Mouse (Mus musculus) ES-CJ7 (cell line): ENCODE measurements around the gene Cd8a.

Experiments used
- DNase-seq: peaks from one replicate; pipeline ENCODE4 v3.0.0; 2011; ENCODE audit warnings: low read depth, low spot score

Cd8a gene

DNA sequence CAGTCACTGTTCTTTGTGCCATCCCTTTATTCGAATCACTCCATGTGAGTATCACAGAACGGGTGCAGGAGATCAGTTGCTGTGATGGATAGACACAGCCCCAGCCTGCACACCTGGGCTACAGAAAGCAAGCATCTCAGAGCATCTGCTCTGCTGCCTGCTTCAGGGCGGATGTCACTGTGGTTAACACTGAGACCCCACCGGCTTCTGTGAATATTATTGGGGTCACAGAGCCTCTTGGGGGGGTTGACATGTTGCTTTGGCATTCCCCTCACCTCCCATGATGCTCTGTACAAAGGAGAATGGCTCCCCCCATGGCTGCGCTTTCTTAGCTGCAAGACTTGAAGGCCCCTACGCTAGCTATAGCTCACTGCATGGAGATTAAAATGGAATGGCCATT is 3.8 kb upstream of the Cd8a start:
- DNase-seq = no peak

DNA sequence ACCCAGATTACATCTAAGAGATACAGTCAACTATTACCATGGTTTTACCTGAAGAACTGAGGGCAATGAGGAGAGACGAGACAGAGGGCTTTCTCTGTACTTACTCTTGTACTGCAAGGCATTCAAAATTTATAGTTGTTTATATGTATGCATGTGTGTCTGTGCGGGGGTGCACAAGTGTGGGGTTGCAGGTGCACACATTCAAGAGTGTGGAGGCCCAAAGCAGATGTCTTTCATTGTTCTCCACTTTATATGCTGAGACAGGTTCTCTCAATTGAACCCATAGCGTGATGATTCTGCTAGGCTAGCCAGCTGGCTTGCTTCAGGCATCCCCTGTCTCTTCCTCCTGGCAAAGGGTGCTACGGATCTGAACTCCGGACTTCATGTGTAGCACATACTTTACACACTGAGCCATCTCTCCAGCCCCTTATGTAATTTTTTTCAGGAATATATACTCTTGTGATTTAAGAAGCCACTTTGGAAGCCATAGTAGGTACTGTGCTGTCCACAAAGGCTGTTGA is 2.1 kb upstream of the Cd8a start:
- DNase-seq = no peak

DNA sequence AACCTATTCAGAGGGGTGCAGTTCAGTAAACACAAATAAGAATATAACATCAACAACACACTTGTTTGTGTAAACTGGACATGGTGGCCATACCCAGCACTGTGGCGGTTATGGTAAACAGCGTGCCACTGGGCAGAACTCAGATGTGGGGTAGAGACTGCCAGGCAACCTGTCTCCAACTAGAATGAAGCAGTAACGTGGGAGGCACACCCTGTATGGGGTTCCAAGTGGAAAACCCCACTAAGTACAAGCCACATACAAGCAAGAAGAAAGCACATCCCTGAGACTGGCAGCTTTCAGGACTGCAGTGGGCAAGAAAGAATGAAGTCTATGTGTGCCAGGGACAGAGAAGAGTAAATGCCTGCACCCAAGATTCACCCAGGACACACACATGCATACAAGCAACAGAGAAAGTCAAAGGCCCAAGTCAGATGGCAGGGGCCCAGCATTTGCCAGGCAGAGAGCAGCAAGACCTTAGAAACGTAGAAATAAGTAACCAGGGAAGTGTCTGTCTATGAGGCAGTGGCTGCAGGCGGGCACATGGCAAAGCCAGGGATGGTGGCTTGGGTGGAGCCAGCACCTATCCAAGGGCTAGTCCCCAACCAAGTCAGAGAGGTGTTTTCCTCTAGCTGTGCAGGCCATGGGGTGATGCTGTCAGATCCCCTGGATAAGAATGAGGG is 1.0 kb upstream of the Cd8a start:
- no peak for DNase-seq

DNA sequence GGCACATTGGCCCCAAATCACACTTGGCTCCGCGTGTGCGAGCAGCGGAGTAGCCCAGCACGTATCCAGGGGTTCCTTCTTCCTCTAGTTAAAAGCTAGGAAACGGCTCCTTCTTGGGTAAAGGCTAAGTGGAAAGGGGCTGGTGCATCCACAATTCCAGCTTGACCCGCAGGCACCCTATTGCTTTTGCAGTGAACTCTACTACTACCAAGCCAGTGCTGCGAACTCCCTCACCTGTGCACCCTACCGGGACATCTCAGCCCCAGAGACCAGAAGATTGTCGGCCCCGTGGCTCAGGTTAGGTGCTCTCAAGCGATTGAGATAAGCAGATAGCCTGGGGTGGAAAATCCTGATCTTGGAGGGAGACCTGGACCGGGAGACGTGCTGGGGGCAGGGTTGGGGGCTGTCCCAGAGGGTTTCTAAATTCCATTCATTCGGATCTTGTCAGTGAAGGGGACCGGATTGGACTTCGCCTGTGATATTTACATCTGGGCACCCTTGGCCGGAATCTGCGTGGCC is 1.1 kb downstream of the Cd8a start:
- DNase-seq = no peak

DNA sequence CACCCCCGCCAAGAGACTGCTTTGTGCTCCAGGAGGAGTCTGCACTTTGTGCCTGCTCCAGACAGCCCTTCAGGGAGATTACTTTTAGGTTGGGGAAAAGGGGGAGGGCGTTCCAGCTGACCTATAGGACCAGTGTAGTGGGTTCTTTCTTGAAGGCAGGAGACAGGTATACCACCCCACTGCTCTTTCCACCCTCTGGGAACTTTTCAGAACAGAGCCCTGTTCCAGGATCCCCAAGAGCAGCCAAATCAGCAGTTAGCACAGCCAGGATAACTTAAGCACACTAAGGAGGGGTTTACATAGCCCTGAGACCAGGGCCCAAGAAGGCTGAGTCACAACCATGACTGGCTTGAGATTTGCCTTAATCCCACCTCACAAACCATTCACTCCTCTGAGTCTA is 1.7 kb downstream of the Cd8a start:
- DNase-seq = no peak

DNA sequence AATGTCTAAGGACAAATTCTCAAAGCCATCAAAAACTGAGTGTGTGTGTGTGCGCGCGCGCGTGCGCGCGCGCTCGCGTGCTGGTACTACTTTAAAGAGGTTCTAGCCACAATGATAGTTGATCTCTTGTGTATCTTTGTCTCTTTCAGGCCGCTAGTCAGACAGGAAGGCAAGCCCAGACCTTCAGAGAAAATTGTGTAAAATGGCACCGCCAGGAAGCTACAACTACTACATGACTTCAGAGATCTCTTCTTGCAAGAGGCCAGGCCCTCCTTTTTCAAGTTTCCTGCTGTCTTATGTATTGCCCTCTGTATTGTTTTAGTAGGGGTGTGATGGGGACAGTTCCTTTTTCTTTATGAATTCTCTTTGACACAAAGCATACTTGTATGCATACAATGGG is 3.5 kb downstream of the Cd8a start:
- no peak for DNase-seq

DNA sequence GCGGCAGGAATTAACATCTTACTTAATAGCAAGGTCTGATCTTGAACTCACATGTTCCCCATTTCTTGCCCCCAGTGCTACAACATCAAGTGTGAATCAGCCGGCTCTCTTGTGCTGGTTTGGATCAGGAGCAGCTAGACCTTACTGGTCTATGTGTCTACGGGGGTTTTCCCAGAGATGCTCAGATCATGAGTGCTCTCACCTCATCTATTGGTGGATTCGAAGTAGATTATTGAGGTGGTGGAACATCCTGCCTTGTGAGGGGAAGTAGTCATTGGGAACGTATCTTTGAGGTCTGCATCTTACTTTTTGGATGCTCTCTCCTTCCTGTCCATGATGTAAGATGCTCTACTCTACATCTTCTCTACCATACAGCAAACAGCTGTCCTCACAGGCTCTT is 8.4 kb downstream of the Cd8a start:
- DNase-seq = no peak

DNA sequence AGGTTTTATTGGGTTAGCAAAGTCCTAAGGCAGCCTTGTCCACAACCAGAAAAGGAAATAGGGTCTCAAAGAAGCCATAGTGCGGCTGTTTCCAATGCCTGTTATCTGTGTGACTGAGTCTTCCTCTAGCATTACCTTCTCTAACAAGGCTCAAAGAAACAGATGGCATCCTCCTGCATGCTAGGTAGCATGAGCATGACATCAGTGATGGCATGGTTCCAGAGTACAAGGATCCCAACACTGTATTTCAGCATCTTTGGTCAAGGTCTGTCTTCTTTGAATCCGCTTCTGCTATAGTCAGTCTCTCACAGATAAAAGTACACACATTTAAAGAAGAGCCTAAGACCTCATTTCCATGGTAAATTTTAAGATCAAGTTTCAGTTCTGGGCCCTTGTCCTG is 17.3 kb downstream of the Cd8a start:
- no peak for DNase-seq

DNA sequence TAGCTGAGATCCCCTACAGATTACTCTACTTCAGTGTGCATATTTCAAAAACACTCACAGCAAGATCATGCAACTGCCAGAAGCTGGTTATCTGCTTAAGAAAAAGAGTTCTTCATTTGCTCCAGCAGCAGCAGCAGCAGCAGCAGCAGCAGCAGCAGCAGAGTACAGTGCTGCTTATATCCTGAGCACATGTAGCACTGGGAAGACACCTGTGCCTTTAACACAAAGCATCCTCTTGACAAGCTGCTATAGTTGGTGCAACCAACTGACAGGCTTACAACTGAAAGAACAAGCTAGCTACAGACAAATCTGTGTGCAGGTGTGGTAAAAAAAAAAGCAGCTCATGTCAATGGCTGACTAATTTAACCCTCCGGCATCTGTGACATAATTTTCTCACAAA is 22.8 kb downstream of the Cd8a start:
- DNase-seq = no peak

DNA sequence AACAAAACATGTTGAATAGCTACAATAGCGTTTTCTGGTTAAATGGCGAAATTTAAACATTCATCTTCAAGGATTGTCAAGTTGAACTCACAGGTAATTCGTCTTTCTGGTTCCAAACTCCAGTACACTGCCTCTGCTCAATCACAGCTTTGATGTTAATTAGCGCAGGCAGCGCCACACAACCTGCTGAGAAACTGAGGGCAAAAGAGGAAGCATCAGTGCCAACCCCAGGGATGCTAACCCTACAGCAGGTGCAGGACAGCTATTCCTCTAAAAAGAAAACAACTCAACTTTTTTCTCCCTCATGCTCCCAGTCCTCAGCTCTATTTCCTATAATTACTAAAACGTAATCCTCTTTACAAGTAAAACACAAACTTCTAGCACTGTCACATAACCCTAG is 23.5 kb downstream of the Cd8a start:
- no peak for DNase-seq

DNA sequence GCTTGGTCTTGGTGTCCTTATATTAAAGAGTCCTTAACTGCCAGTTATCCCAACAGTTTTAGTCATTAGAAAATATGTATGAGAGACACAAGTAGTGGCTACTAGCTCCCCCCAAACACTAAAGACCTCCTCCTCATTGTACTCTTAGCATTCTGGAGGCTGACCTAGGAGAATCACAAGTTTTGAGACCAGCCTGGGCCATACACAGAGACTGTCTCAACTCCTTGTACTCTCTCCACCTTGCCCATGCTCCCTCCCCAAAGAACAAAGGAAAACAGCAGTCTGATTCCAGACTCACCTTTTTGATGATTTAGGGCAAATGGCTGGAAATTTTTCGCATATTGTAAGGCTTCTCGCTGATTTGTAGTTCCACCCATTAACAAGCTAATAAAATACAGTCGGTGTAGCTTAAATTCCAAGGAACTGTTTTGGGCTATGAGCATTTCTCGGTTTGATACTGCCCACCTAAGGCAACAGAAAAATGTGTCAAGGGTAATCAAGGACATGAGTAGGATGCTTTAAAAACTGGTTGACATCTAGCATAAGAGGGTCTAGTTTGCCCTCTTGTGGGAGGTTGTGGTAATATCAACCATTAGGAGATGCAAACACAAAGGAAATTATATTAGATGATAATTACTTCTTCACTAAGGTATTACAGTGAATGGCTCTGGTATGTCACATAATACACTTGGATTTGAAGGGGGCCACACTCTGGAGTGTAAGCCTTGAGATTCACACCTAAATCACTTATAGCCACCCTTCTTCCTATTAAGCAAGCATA is 25.8 kb downstream of the Cd8a start:
- DNase-seq = peak; percentile 43

DNA sequence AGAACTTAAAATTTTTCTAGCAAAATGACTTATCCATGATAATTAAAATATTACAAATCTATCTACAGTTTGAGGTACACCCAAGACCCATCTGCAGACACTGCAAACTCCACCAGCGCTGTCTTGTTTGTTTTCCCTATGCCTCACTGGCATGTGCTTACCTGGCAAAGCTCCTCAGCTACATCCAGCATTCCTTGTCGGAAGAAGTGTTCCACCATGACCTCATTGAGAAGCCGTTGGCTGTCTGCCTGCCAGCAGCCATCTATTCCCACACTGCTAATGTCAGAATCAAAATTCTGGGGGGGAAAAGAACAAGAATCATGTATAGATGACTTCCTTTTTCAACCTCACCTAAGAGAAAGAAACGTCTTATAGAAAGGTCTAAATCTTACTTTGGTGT is 41.4 kb downstream of the Cd8a start:
- DNase-seq = no peak

DNA sequence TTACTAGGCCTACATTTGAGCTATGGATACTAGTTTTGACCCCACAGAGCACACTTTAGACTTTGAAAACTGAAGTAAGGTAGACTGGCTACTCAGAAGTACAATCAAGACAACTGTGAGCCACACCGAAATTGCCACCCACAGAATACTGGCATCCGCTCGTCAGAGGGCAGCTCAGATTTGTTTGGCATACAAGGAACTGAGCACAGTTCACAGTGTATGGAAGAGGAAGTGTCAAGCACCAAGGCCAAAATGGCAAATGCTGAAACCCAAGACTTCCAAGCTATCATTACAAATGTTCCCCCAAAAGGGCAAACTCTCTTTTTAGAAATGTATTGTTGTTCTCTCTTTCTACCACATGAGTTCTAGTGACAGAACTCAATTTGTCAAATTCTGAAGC is 42.2 kb downstream of the Cd8a start:
- no peak for DNase-seq

DNA sequence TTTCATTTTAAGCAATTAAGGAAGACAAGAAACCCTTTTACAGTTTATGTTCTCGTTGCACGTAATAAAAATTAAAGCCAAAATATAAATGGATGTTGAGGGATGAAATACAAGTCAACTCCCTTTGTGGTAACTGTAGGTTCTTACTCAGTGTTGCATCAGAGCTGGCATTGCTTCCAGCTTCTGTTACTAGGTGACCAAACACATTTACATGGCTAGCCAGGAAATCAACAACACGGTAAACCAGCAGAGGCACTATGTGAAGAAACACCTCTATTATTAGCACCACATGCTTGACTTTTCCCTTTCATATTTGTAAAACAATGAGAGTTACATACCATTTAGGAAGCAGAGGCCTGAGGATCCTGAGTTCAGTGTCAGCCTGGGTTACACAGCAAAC is 45.6 kb downstream of the Cd8a start:
- no peak for DNase-seq

DNA sequence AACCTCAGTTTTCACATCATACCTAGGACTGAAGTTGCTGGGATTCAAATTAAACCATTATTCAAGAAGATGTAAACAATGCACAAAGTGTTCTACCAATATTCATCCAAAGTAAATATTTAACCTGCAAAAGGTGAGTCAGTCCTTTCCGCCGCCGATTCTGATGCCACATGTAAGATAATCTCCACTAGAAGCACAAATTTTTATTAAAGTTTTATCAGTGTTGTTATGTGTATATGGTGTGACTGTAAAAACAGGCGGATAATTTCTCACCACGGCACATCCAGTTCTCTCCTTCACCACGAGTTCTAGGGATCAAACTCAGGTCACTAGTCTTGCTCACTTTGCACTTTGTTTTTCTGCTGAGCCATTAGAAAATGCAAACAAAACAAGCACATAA is 47.6 kb downstream of the Cd8a start:
- DNase-seq = no peak

DNA sequence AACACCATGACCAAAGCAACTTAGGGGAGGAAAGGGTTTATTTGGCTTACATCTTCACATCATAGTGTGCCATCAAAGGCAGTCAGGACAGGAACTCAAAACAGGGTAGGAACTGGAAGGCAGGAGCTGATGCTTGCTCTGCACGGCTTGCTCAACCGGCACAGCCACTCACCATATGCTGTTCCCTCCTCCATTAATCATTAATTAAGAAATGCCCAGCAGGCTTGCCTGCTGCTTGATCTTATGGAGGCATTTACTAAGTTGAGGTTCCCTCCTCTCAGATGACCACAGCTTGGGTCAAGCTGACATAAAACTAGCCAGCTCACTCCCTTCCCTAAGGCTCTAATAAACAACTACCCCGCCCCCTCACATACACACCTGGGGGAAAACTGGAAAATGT is 48.9 kb downstream of the Cd8a start:
- DNase-seq = no peak

DNA sequence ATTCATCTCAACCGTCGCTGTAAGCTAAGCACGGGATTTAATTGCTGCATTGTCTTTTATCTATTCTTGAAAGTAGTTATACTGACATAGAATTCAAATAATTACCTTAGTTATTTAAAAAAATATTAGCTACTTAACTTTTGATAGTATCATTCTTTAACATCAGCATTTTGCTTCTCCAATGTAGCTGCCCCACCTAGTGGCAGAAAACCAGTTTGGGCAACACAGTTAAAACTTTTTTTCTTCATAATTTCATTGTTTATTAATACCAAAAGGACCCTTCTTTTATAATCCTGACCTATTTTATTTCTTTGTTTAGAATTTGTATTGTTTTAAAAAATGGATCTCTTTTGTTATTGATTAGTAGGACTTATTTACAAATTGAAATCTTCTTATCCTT is 49.9 kb downstream of the Cd8a start:
- DNase-seq = no peak

DNA sequence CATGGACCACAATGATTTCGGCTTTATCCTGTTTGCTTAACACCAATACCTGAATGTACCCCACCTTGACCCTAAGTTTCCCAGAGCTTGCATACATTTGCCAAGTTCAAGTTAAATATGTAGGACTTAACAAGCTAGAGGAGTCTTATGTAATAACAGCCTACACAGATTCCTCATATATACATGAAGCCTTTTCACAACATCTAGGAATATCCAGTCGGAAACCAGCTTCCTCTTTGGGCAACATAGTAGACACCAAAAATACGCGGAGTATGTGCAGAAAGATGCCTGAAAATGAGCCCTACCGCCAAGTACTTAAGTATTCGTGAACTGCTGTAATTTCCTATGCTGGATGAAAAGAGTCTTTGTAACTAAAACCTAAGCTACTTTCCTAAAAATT is 52.5 kb downstream of the Cd8a start:
- DNase-seq = no peak

DNA sequence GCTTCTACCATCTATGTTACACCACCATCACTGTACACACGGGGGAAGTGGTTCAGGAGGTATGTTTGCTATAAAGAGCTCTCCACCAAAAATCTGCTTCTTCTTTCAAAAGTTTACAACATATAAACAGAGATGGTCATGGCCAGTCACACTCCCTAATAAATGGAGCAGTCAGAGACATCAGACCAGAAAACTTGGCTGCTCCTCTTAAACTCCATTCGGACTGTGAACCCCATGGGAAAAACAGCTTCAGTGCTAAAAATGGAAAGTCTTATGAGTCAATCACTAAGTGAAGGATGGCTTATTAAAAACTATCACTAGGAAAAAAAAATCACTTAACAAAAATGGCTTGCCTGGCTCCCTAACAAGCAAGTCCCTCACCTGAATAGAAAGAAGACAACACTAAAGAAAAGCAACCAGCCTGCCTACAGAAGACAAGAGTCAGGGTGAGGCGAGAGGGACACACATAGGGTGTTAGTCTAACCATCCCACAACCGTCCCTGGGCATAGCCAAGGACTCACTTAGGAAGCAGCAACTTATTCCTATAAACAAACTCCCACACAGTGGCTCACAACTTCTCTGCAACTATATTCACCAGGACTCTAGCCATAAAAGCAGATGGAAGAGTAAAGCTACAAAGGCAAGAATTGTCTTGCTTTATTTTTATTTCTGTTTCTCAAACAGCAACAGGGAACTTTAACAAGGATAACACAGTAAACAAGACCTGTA is 54.9 kb downstream of the Cd8a start:
- no peak for DNase-seq
